Mouse (Mus musculus) MEL (cell line): ENCODE measurements around the gene Akap17b. TPM values are rescaled to one million over a fixed set of nuclear protein-coding genes. Genes with fewer than 3 reads are reported as not detected.
A peak's percentile ranks its signal among the peaks of the same experiment; 100 is the strongest.

Experiments
- DNase-seq: peaks from one replicate; pipeline ENCODE4 v3.0.0; 2011; ENCODE audit warnings: low read depth, low spot score
- H3K27ac ChIP-seq: 2 replicates; pipeline ENCODE4 v1.5.1; 2012; ENCODE audit warnings: low read depth, mild to moderate bottlenecking, control low read depth, low read length, moderate library complexity; ENCODE audit not compliant: control insufficient read depth
- H3K27me3 ChIP-seq, 2 experiments: fragments of 150-350 bp in 1 of 2; sonication (generic) in 1 of 2; 2 replicates each; pipeline ENCODE4 v1.6.1; 2012; ENCODE audit warnings: low read length in 2 of 2, mild to moderate bottlenecking in 2 of 2, improper control_type of control experiment in 1 of 2, moderate library complexity in 1 of 2; ENCODE audit not compliant: insufficient read depth in 2 of 2, control insufficient read depth in 1 of 2
- H3K36me3 ChIP-seq, 2 experiments: 2 replicates each; pipeline ENCODE4 v1.6.1; 2012 to 2014; ENCODE audit warnings: low read length in 2 of 2, improper control_type of control experiment in 1 of 2, inconsistent platforms in 1 of 2, mild to moderate bottlenecking in 1 of 2; ENCODE audit not compliant: insufficient read depth in 2 of 2, control insufficient read depth in 1 of 2
- H3K4me1 ChIP-seq, 2 experiments: fragments of 150-350 bp in 1 of 2; sonication (generic) in 1 of 2; 2 replicates each; pipeline ENCODE4 v1.6.1; 2012; ENCODE audit warnings: low read length in 2 of 2, improper control_type of control experiment in 1 of 2, mild to moderate bottlenecking in 1 of 2; ENCODE audit not compliant: insufficient read depth in 2 of 2, control insufficient read depth in 1 of 2
- H3K4me3 ChIP-seq, 2 experiments: fragments of 150-350 bp in 1 of 2; sonication (generic) in 1 of 2; 2 replicates each; pipeline ENCODE4 v1.5.1; 2012; ENCODE audit warnings: low read depth in 2 of 2, low read length in 2 of 2, mild to moderate bottlenecking in 2 of 2, moderate library complexity in 2 of 2, control low read depth in 1 of 2, improper control_type of control experiment in 1 of 2; ENCODE audit not compliant: control insufficient read depth in 1 of 2, insufficient read depth in 1 of 2
- H3K79me2 ChIP-seq: 2 replicates; pipeline ENCODE4 v1.6.1; 2012; ENCODE audit warnings: mild to moderate bottlenecking, low read length, moderate library complexity; ENCODE audit not compliant: control insufficient read depth, poor library complexity, insufficient read depth
- H3K9ac ChIP-seq: 2 replicates; pipeline ENCODE4 v1.6.1; 2012; ENCODE audit warnings: low read depth, mild to moderate bottlenecking, control low read depth, low read length, moderate library complexity; ENCODE audit not compliant: control insufficient read depth, poor library complexity, severe bottlenecking
- H3K9me3 ChIP-seq: fragments of 150-350 bp; sonication (generic); replicated peaks from 2 replicates; pipeline ENCODE4 v1.6.1; 2012; ENCODE audit warnings: mild to moderate bottlenecking, low read length, improper control_type of control experiment, moderate library complexity; ENCODE audit not compliant: insufficient read depth
- BHLHE40 ChIP-seq: IDR thresholded peaks from 2 replicates; pipeline ENCODE4 v1.6.1; 2012; ENCODE audit warnings: low read depth, mild to moderate bottlenecking, inconsistent platforms, low read length, improper control_type of control experiment, borderline replicate concordance
- CHD1 ChIP-seq: IDR thresholded peaks from 2 replicates; pipeline ENCODE4 v1.6.1; 2012; ENCODE audit warnings: low read depth, mild to moderate bottlenecking, inconsistent platforms, low read length, improper control_type of control experiment
- CTCF ChIP-seq, 3 experiments: IDR thresholded peaks in 2 of 3; conservative IDR thresholded peaks in 1 of 3; 2 replicates each; pipeline ENCODE4 v1.5.1; 2011 to 2012; ENCODE audit warnings: low read length in 3 of 3, low read depth in 2 of 3, mild to moderate bottlenecking in 2 of 3, improper control_type of control experiment in 1 of 3, inconsistent platforms in 1 of 3, mixed read lengths in 1 of 3, moderate library complexity in 1 of 3; ENCODE audit not compliant: control insufficient read depth in 1 of 3, insufficient read depth in 1 of 3, poor library complexity in 1 of 3, severe bottlenecking in 1 of 3
- E2F4 ChIP-seq: IDR thresholded peaks from 2 replicates; pipeline ENCODE4 v1.6.1; 2011; ENCODE audit warnings: low read depth, low read length, improper control_type of control experiment, borderline replicate concordance
- ETS1 ChIP-seq: IDR thresholded peaks from 2 replicates; pipeline ENCODE4 v1.6.1; 2012; ENCODE audit warnings: low read depth, mild to moderate bottlenecking, inconsistent platforms, low read length, improper control_type of control experiment, moderate library complexity
- GATA1 ChIP-seq: IDR thresholded peaks from 2 replicates; pipeline ENCODE4 v1.6.1; 2011; ENCODE audit warnings: low read depth, low read length, improper control_type of control experiment
- HCFC1 ChIP-seq: IDR thresholded peaks from 2 replicates; pipeline ENCODE4 v1.6.1; 2012; ENCODE audit warnings: low read depth, mild to moderate bottlenecking, inconsistent platforms, low read length, improper control_type of control experiment, moderate library complexity
- JUND ChIP-seq: IDR thresholded peaks from 2 replicates; pipeline ENCODE4 v1.6.1; 2011; ENCODE audit warnings: low read depth, mild to moderate bottlenecking, improper control_type of control experiment, low read length
- KAT2A ChIP-seq: conservative IDR thresholded peaks from 2 replicates; pipeline ENCODE4 v1.6.1; 2012; ENCODE audit warnings: low read depth, low read length, improper control_type of control experiment, inconsistent platforms
- MAX ChIP-seq: IDR thresholded peaks from 2 replicates; pipeline ENCODE4 v1.6.1; 2011; ENCODE audit warnings: low read length, improper control_type of control experiment
- MEF2A ChIP-seq: IDR thresholded peaks from 2 replicates; pipeline ENCODE4 v1.6.1; 2014; ENCODE audit warnings: low read depth, mild to moderate bottlenecking, inconsistent platforms, low read length, improper control_type of control experiment; ENCODE audit not compliant: poor library complexity, insufficient replicate concordance, severe bottlenecking; ENCODE audit errors: extremely low read depth
- MYB ChIP-seq: IDR thresholded peaks from 2 replicates; pipeline ENCODE4 v1.6.1; 2011; ENCODE audit warnings: mild to moderate bottlenecking, low read depth, low read length, improper control_type of control experiment
- NELFE ChIP-seq: IDR thresholded peaks from 2 replicates; pipeline ENCODE4 v1.6.1; 2011; ENCODE audit warnings: low read depth, low read length, improper control_type of control experiment
- NRF1 ChIP-seq: IDR thresholded peaks from 2 replicates; pipeline ENCODE4 v1.6.1; 2014; ENCODE audit warnings: low read depth, mild to moderate bottlenecking, inconsistent platforms, low read length, improper control_type of control experiment, moderate library complexity; ENCODE audit not compliant: poor library complexity, insufficient read depth, severe bottlenecking
- POLR2A ChIP-seq, 2 experiments: IDR thresholded peaks; 2 replicates each; pipeline ENCODE4 v1.6.1; 2011 to 2012; ENCODE audit warnings: low read length in 2 of 2, mild to moderate bottlenecking in 2 of 2, control low read depth in 1 of 2, improper control_type of control experiment in 1 of 2, low read depth in 1 of 2, moderate library complexity in 1 of 2; ENCODE audit not compliant: control insufficient read depth in 1 of 2, insufficient read depth in 1 of 2, poor library complexity in 1 of 2
- POLR2AphosphoS2 ChIP-seq: IDR thresholded peaks from 2 replicates; pipeline ENCODE4 v1.6.1; 2011; ENCODE audit warnings: low read length, improper control_type of control experiment
- TBP ChIP-seq: IDR thresholded peaks from 2 replicates; pipeline ENCODE4 v1.8.0; 2011; ENCODE audit warnings: low read depth, low read length, improper control_type of control experiment
- TCF12 ChIP-seq: IDR thresholded peaks from 2 replicates; pipeline ENCODE4 v1.6.1; 2014; ENCODE audit warnings: low read depth, mild to moderate bottlenecking, inconsistent platforms, low read length, improper control_type of control experiment, moderate library complexity
- USF2 ChIP-seq, 2 experiments: IDR thresholded peaks; 2 replicates each; pipeline ENCODE4 v1.6.1; 2011 to 2012; ENCODE audit warnings: improper control_type of control experiment in 2 of 2, low read length in 2 of 2, borderline replicate concordance in 1 of 2, inconsistent platforms in 1 of 2, low read depth in 1 of 2, mild to moderate bottlenecking in 1 of 2; ENCODE audit not compliant: insufficient read depth in 1 of 2
- ZMIZ1 ChIP-seq: IDR thresholded peaks from 2 replicates; pipeline ENCODE4 v1.6.1; 2012; ENCODE audit warnings: low read depth, mild to moderate bottlenecking, inconsistent platforms, low read length, improper control_type of control experiment, moderate library complexity
- polyA plus RNA-seq, 2 experiments: library from polyadenylated mRNA; stranded (reverse) in 1 of 2; unstranded in 1 of 2; fragments of >175 nt in 1 of 2; fragments of >200 nt in 1 of 2; gene quantifications; 2 replicates each; pipeline versions ENCODE4 v1.2.1 to v1.2.4; 2012; ENCODE audit warnings: low replicate concordance in 2 of 2, low read depth in 1 of 2; ENCODE audit not compliant: insufficient read length in 2 of 2, insufficient read depth in 1 of 2, missing spikeins in 1 of 2
- total RNA-seq: library from RNA; depleted of rRNA; stranded (reverse); fragments of 300-350 nt; gene quantifications from 2 replicates; pipeline ENCODE4 v1.2.3, GENCODE M21; 2012

Akap17b gene
- total and polyA plus RNA-seq, 3 experiments, result 1.3 to 1.6 TPM; not detected in 1

DNA sequence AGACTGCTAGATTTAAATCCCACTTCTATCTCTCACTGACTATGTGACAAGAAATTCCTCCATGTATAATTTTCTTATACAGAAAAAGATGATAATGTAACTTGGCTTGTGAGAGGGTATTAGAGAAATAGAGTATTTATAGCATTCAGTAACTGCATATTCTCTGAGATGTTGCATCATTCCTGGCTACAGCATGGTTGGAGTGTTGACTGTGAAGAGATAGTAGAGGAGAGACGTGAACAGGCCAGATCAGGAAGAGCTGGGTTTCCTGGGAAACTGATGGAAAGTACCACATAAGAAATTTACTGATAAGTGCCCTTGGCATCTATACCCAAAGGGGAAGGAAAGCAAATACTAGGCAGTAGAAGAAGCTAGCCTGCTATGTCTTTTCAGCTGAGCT, 54.1 kb downstream of the Akap17b start:
- H3K9ac ChIP-seq, result no peak overlapping the region
- no peaks in the 10 kb centered on the region for H3K9me3 ChIP-seq
- no peaks in the 10 kb centered on the region for H3K27me3 ChIP-seq
- H3K79me2 ChIP-seq, result no peaks in the 10 kb centered on the region
- peaks cover 0 to 7% of the 10 kb centered on the region in 2 experiments for H3K4me1 ChIP-seq
- peaks cover 0 to 8% of the 10 kb centered on the region in 2 experiments; a peak in 2 of 4 replicates for H3K36me3 ChIP-seq
- H3K27ac ChIP-seq, result no peak overlapping the region; the same call in 1 of the 2 replicates
- peak; percentile 25 for DNase-seq
- no peak for TF ChIP-seq POLR2A (IDR thresholded peaks at IDR 0.05; ENCODE audit: control insufficient read depth in 1 of 2, insufficient read depth in 1 of 2, low read depth in 1 of 2, low read length in 2 of 2, poor library complexity in 1 of 2)
- TF ChIP-seq CTCF (IDR thresholded peaks at IDR 0.05 in 2 of 3, conservative IDR thresholded peaks at IDR 0.05 in 1 of 3; ENCODE audit: control insufficient read depth in 1 of 3, insufficient read depth in 1 of 3, low read depth in 2 of 3, low read length in 3 of 3, poor library complexity in 1 of 3, severe bottlenecking in 1 of 3), result no peak
- no peak for TF ChIP-seq BHLHE40
- TF ChIP-seq ETS1, result no peak; the same call in 1 of the 2 replicates
- TF ChIP-seq CHD1, result no peak
- TF ChIP-seq, all 39 proteins: peak for 0
- no peak overlapping the region for H3K4me3 ChIP-seq

DNA sequence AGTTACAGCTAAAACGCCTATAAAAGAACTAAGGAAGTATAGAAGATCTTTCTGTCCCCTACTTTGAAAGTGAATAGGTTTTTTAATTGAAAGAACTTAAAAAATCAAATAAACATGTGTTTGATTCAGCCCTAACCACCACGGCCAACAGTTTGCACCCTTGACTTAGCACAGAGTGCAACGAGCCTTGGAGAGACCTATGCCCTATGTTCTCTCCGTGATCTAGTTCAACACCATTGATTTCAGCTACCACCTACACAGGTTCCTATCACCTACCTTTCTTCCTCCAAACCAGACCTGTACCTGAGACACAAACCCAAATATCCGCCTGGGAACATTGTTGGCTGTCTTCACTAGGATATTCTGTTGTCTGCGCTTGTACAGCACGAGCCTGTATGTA, 54.9 kb downstream of the Akap17b start:
- Histone ChIP-seq H3K4me3 (no peak overlapping the region), H3K4me1 (peaks cover 0 to 5% of the 10 kb centered on the region in 2 experiments), H3K9ac (no peak overlapping the region), H3K27me3 (no peaks in the 10 kb centered on the region), H3K79me2 (no peaks in the 10 kb centered on the region), H3K9me3 (no peaks in the 10 kb centered on the region), H3K27ac (no peak overlapping the region), H3K36me3 (peaks cover 0 to 5% of the 10 kb centered on the region in 2 experiments; a peak in 2 of 4 replicates)
- TF ChIP-seq USF2 (IDR thresholded peaks at IDR 0.05; ENCODE audit: borderline replicate concordance in 1 of 2, insufficient read depth in 1 of 2, low read depth in 1 of 2, low read length in 2 of 2) (no peak), ZMIZ1 (no peak), GATA1 (no peak), KAT2A (no peak), MEF2A (no peak), E2F4 (no peak), NRF1 (no peak), CHD1 (no peak), POLR2AphosphoS2 (no peak), MYB (no peak), MAX (no peak), TBP (no peak), NELFE (no peak), JUND (no peak), TCF12 (no peak), HCFC1 (no peak)
- DNase-seq, result no peak
